In genomic region chr2:18586925-18587724, GRCm38 (mm10) we compare ENCODE assay signal across 8 mouse cellular contexts.
DNase-seq lines count a peak whose midpoint lies in the region; ATAC-seq and TF ChIP-seq lines count a peak whose summit lies in the region.

No protein-coding gene starts in this region.

- no peaks in the 10 kb centered on the region for H3K4me1 ChIP-seq in hindbrain, embryonic 16.5 days (ENCODE audit: control insufficient read depth, insufficient read depth, low read depth, low read length)

- TF ChIP-seq CTCF in gastrocnemius, adult 2 months (IDR thresholded peaks at IDR 0.05): no peak

- H3K4me2 ChIP-seq in hindbrain, embryonic 16.5 days (ENCODE audit: low read length): peak overlapping the region; percentile 72

- no peaks in the 10 kb centered on the region for H3K27me3 ChIP-seq in hindbrain, embryonic 16.5 days (replicated peaks; ENCODE audit: control insufficient read depth, insufficient read depth, low read length)

- peak; percentile 58 for ATAC-seq in common myeloid progenitor, adult 5-6 weeks (replicated peaks; ENCODE audit: low read depth, poor library complexity, severe bottlenecking)
- peak; percentile 93 for ATAC-seq in hindbrain, embryonic 16.5 days

- H3K36me3 ChIP-seq in hindbrain, embryonic 16.5 days (ENCODE audit: control insufficient read depth, insufficient read depth, low read length): no peaks in the 10 kb centered on the region

- peak overlapping the region; percentile 76 for H3K4me3 ChIP-seq in gastrocnemius, adult 2 months
- peak overlapping the region; percentile 48 for H3K4me3 ChIP-seq in hindbrain, embryonic 16.5 days (ENCODE audit: low read length)

- H3K27ac ChIP-seq in gastrocnemius, adult 2 months: peak overlapping the region; percentile 81
- H3K27ac ChIP-seq in hindbrain, embryonic 16.5 days (ENCODE audit: low read depth, low read length): peak overlapping the region; percentile 44

- under 1% methylated on average over 31 of the region's 31 CpGs for WGBS in hindbrain, embryonic 16.5 days

- intact Hi-C loops in gastrocnemius, adult 2 months (cut with DNase I): loop anchor here (5.0 to 10.0 kb wide), 4 partner anchors 85 to 560 kb away; partner anchors contain the start of genes Commd3 and Dnajc1

- peak; percentile 77 for DNase-seq in adipocyte (ENCODE audit: low spot score)
- peak; percentile 81 for DNase-seq in gastrocnemius, adult 2 months
- DNase-seq in left cerebral cortex, adult 11 months (ENCODE audit: low spot score): peak; percentile 78
- DNase-seq in lung, postnatal 36 days: peak; percentile 88
- DNase-seq in retina, postnatal 7 days (ENCODE audit: low read depth, low spot score): peak; percentile 69
- peak; percentile 84 for DNase-seq in urinary bladder, postnatal 14 days (ENCODE audit: low spot score)

- H3K9me3 ChIP-seq in hindbrain, embryonic 16.5 days (ENCODE audit: control insufficient read depth, low read length): no peaks in the 10 kb centered on the region

- peak overlapping the region; percentile 58 for H3K9ac ChIP-seq in hindbrain, embryonic 16.5 days (ENCODE audit: low read depth, low read length)

Comparison
In these comparisons a context has a peak if more than half of its experiments do, and no peak if none do; other contexts are left out.
1. Peak in every context shown above with its lines: DNase-seq, ATAC-seq, H3K4me3 ChIP-seq and H3K27ac ChIP-seq.